Mouse (Mus musculus) liver, postnatal 0 days (tissue): ENCODE measurements around the gene Supt5.

ENCODE experiments used
- CTCF ChIP-seq: sonication (generic); IDR thresholded peaks from 2 replicates; pipeline ENCODE4 v1.5.1; 2016; ENCODE audit warnings: antibody characterized with exemption, low read depth
- EP300 ChIP-seq: IDR thresholded peaks from 2 replicates; pipeline ENCODE4 v1.6.1; 2016; ENCODE audit warnings: antibody characterized with exemption, low read depth, mild to moderate bottlenecking

DNA sequence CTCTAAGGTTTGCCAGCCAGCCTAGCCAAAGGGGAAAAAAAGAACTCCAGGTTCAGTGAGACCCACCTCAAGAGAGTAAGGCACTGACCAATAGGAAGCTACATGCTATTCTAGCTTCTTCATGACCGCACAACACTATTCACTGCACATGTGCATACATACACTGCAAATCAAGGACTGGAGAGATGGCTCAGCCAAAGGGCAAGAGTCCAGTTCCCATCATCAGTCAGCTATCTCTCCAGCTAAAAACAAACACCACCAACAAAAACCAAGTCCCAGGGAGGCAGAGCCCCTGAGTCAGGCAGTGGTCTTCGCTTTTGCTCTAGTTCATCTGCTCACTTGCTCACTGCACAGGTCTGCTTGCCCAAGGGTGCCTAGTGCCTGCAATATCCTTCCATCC, 10.3 kb downstream of the Supt5 start:
- no peak for TF ChIP-seq CTCF
- no peak for TF ChIP-seq EP300
